Mouse (Mus musculus): ENCODE results near the gene Chst3.
"Not testable (repeated sequence)": the region's sequence is repeated elsewhere in the genome, so short reads cannot be mapped to it uniquely, and the experiment has no call there.

Chst3 gene

DNA sequence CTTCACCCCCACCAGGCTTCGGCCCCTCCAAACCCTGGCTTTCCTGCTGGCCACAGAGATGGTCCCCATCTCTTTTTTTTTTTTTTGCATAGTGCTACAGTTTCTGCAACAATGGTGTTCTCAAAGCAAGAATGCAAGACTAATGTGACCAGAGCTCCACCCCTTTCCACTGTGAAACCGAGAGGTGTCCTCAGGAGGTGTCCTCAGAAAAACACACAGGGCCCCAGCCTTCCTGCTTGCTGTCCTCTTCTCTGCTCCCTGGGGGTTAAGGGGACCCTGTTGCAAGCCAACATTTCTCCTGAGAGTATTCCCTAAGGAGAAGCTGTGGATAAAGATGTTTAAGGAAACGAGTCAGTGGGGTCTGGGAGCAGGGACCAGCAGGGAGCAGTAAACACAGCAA lies 50.1 kb downstream of the Chst3 start:
- CTCF ChIA-PET: interaction anchor here (0.6 to 1.4 kb wide), 4 partner anchors 9 to 274 kb away, joined by 3 to 4 read pairs (median 3); partner anchors contain the start of gene Chst3

GRCm38 (mm10) chr10:60168306-60168705 lies 50.8 kb downstream of the Chst3 start:
- CTCF ChIA-PET: interaction anchor here (0.6 to 1.4 kb wide), 2 partner anchors 14 to 273 kb away, joined by 3 read pairs; no protein-coding TSS in a partner anchor

DNA sequence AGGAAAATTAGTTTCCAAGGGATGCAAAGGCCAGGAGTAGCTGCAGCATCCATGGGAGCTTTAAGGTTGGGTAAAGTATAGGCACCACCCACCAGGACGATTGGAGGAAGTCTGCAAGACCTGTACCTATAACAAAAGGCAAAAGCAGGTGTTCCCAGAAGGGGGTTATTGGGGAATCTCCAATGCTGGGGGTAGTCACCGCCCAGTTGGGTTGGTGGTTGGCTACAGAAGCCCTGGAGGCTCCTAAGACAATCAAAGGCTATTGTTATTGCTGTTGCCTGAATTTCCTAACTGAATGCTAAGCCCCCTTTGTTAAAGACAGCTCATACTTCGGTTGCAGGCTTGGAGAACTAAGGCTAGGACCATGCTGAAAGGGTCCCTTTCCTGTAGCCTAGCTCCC lies 53.0 kb downstream of the Chst3 start:
- CTCF ChIA-PET: no interaction called here

GRCm38 (mm10) chr10:60164869-60165268 lies 54.2 kb downstream of the Chst3 start:
- CTCF ChIA-PET: interaction anchor here (0.8 to 1.0 kb wide), 3 partner anchors 64 to 120 kb away, joined by 3 to 5 read pairs (median 3); no protein-coding TSS in a partner anchor

- CTCF ChIA-PET: interaction anchor here (1.0 kb wide), 1 partner anchor 83 kb away, joined by 3 read pairs; no protein-coding TSS in a partner anchor
Observed at GRCm38 (mm10) chr10:60162973-60163255, 56.1 kb downstream of the Chst3 start.

- CTCF ChIA-PET: interaction anchor here (1.0 kb wide), 1 partner anchor 84 kb away, joined by 3 read pairs; no protein-coding TSS in a partner anchor
Observed at GRCm38 (mm10) chr10:60162184-60162972, 56.7 kb downstream of the Chst3 start.

DNA sequence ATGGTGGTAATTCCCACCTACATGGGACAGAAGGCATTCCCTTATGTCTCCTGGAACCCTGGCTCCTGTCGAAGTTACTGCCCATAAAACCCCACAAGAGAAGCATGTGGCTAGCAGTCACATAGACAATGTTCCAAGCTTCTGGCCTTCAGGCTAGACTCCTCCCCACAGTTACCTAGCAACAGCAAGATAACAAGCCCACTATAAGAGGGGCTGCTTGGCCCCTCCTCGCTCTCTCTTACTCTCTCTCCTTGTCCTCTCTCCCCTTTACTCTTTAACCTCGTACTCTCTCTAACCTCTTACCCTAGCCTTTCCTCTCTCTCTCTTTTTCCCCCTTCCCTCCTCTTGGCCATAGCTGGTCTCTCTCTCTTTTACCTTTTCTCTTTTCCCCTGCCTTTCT lies 57.7 kb downstream of the Chst3 start:
- CTCF ChIA-PET: interaction anchor here (0.7 to 1.2 kb wide), 2 partner anchors 30 to 58 kb away, joined by 3 to 4 read pairs; no protein-coding TSS in a partner anchor

GRCm38 (mm10) chr10:60158144-60158543 lies 60.9 kb downstream of the Chst3 start:
- CTCF ChIA-PET: interaction anchor here (0.7 to 0.9 kb wide), 4 partner anchors 9 to 71 kb away, joined by 4 to 7 read pairs (median 6); no protein-coding TSS in a partner anchor

DNA sequence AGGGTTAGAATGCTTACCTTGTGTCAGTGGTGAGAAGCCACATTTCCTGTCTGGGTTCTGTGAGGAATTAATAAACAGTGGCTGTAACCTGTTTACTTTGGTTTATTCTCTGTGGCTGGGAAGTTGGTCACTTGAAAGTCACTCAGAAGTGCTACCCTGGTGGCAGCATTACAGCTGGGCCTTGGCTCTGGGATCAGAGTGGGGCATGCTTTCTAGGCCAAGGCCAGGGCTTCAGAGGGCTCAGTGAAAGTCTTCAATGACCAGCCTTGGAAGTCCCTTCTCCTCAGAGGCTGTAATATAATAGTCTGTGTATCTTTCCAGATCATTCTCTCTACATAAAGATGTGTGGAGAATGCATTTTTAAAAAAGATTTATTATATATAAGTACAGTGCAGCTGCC lies 63.0 kb downstream of the Chst3 start:
- CTCF ChIA-PET: no interaction called here

GRCm38 (mm10) chr10:60151107-60151663 lies 67.9 kb downstream of the Chst3 start:
- CTCF ChIA-PET: interaction anchor here (0.6 to 0.8 kb wide), 4 partner anchors 63 to 122 kb away, joined by 4 to 7 read pairs (median 4); no protein-coding TSS in a partner anchor

- CTCF ChIA-PET: interaction anchor here (0.6 to 1.1 kb wide), 5 partner anchors 42 to 92 kb away, joined by 3 to 6 read pairs (median 3); no protein-coding TSS in a partner anchor
Observed at GRCm38 (mm10) chr10:60148087-60148486, 71.0 kb downstream of the Chst3 start.

GRCm38 (mm10) chr10:60147510-60148047 lies 71.5 kb downstream of the Chst3 start:
- CTCF ChIA-PET: interaction anchor here (0.6 to 1.1 kb wide), 5 partner anchors 43 to 92 kb away, joined by 3 to 6 read pairs (median 3); no protein-coding TSS in a partner anchor

- CTCF ChIA-PET: no interaction called here
Observed at GRCm38 (mm10) chr10:60141656-60142160, 77.4 kb downstream of the Chst3 start.

- CTCF ChIA-PET: no interaction called here
Observed at GRCm38 (mm10) chr10:60140751-60141150, 78.3 kb downstream of the Chst3 start.

DNA sequence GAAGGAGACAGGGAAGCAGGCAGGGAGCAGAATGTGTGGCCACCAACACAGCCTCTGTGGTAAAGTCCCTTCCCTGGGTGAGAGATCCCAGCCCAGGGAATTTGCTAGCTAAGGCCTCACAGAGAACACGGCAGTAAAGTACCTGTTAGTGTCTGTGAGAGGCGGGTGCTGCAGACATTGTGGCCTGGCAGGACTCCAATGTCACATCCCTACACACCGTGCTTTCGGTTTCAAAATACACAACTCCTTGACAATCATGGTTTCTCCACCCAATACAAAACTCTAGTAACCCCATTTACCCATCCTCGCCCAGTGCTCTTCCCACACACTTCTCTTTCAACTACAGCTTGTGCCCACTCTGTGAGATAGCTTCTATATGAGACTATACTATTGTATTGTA lies 80.4 kb downstream of the Chst3 start:
- CTCF ChIA-PET: no interaction called here

GRCm38 (mm10) chr10:60136935-60137334 lies 82.1 kb downstream of the Chst3 start:
- CTCF ChIA-PET: interaction anchor here (0.6 kb wide), 1 partner anchor 255 kb away, joined by 4 read pairs; no protein-coding TSS in a partner anchor

GRCm38 (mm10) chr10:60136010-60136409 lies 83.0 kb downstream of the Chst3 start:
- CTCF ChIA-PET: not testable (repeated sequence)

DNA sequence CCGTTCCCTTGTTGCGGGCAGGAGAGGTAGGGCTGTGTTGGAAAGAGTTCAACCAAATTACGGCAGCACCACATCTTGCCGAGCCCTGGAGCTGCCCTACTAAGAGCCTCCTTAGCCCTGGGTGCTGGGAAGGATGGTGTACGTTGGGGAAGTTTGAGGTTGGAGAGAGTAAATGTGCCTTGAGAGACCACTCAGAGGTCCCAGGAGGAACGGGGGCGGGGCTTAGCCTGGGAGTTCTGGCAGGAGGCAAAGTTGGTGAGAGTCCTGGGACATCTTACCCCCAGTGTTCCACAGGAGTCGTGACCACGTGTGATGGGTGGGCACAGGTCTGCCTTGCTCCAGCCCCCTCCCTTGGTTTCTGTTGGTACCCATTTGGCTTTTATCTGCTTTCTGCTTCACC lies 84.9 kb downstream of the Chst3 start:
- CTCF ChIA-PET: no interaction called here

GRCm38 (mm10) chr10:60133501-60133900 lies 85.6 kb downstream of the Chst3 start:
- CTCF ChIA-PET: no interaction called here

Data from spleen, embryonic (tissue).